Mouse (Mus musculus): ENCODE results near the gene Rrh.

DNA sequence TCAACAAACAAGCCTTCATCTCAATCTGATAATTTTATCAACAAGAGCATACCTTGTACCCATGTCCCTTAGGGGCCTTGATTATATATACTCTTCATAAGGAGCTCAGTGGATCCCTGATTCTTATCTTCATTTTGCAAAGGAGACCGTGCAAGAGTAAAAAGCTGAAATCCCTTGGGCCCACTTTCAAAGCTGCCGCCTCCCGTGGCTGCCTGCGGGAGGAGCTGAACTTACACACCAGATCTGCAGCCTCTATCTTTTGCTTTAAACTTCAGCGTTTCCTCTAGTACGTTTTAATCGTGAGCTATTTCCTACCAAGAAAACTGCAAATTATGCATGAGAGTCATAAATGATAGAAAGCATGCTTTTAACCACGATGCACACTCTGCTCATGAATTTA is 651 bp downstream of the Rrh start:
- TF ChIP-seq POLR2A (IDR thresholded peaks at IDR 0.05; ENCODE audit: insufficient read depth, low read depth, low read length) (no peak), CTCF (IDR thresholded peaks at IDR 0.05; ENCODE audit: insufficient read depth, low read depth, low read length) (no peak)

Measured in olfactory bulb, adult 2 months (tissue).